Mouse (Mus musculus): ENCODE results near the gene Gm17622. TPM values are rescaled to one million over a fixed set of nuclear protein-coding genes. Genes with fewer than 3 reads are reported as not detected.

The Gm17622 gene
- not detected in 2 replicates for polyA plus RNA-seq (2012; rRNA removed)

DNA sequence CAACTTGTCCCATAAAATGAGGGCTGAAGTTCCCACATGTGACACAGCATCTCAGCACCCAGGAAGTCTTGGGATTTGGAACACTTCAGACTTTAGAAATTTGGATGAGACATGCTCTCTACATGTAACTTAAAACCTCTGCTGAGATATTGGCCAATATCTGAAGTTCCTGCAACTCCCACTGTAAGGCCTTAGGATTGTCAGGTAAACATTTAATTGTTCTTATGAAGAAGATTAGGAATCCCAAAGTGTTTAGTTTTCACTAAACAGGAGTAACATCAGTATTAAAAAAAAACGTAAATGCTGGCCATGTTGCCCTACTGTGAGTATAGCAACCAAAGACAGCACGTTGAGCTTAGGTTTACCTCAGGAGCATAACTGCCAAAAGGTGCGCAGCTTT, at the start of gene Gm17622:
Gm17622 (plus strand) TSS at position 301 of the 400 bp plus-strand sequence.

GRCm38 (mm10) chr13:96470957-96471356, 19.6 kb upstream of the Gm17622 start, which contains the start of gene Ankdd1b:
Gene Ankdd1b, minus strand, starts transcription at chr13:96471198.

Other genes starting within 250 kb of the Gm17622 start
- gene Poc5, start 102.4 kb upstream of the Gm17622 start, polyA plus RNA-seq (2012; rRNA removed) = 5.3 and 5.9 TPM in 2 replicates
- 0.20 and 0.23 TPM in 2 replicates for gene Ankdd1b, start 19.5 kb upstream of the Gm17622 start, polyA plus RNA-seq (2012; rRNA removed)
- 0.80 and 0.86 TPM in 2 replicates for gene Polk, start 51.8 kb downstream of the Gm17622 start, polyA plus RNA-seq (2012; rRNA removed)
- 17.1 and 26.7 TPM in 2 replicates for gene Col4a3bp, start 51.9 kb downstream of the Gm17622 start, polyA plus RNA-seq (2012; rRNA removed)
- 24.3 and 27.0 TPM in 2 replicates for gene Hmgcr, start 180.2 kb downstream of the Gm17622 start, polyA plus RNA-seq (2012; rRNA removed)